Mouse (Mus musculus): ENCODE data around the gene Keg1. TPM values are rescaled to one million over a fixed set of nuclear protein-coding genes. Genes with fewer than 3 reads are reported as not detected.

Gene Keg1
- total RNA-seq, 2 experiments from 2014 or later = 0.14 to 0.39 TPM

- no peak for DNase-seq (ENCODE audit: low spot score)
These were observed 66.9 kb downstream of the Keg1 start for GRCm38 (mm10) chr19:12762212-12763130.

GRCm38 (mm10) chr19:12765308-12765707 is 69.7 kb downstream of the Keg1 start, which contains the start of gene Cntf:
TSS of gene Cntf (minus strand) at chr19:12765632.
- DNase-seq (ENCODE audit: low spot score) = no peak

Other genes with a start within 250 kb of the Keg1 start
- gene Mpeg1, start 235.0 kb upstream of the Keg1 start, total RNA-seq (2021) = 1 to 10 TPM in 1 of 2 experiments, under 1 TPM in 1; 0.80 to 1.6 TPM
- gene Dtx4, start 194.3 kb upstream of the Keg1 start, total RNA-seq (2021) = 1 to 10 TPM; 2.9 to 3.7 TPM
- 1 to 10 TPM; 1.3 to 2.7 TPM for gene Fam111a, start 150.0 kb upstream of the Keg1 start, total RNA-seq (2021)
- gene Gm4952, start 95.8 kb upstream of the Keg1 start, total RNA-seq (2021) = not detected
- not detected for gene Glyat, start 62.5 kb upstream of the Keg1 start, total RNA-seq (2021)
- not detected for gene Olfr1442, start 25.3 kb upstream of the Keg1 start, total RNA-seq (2021)
- not detected for gene Olfr1443, start 17.7 kb upstream of the Keg1 start, total RNA-seq (2021)
- 1 to 10 TPM; 1.8 to 2.0 TPM for gene Cntf, start 69.8 kb downstream of the Keg1 start, total RNA-seq (2021)
- gene Zfp91, start 100.3 kb downstream of the Keg1 start, total RNA-seq (2021) = 100 to 1,000 TPM; 131 to 144 TPM
- gene Lpxn, start 100.4 kb downstream of the Keg1 start, total RNA-seq (2021) = under 1 TPM; 0.25 to 0.38 TPM
- gene Gm5244, start 150.9 kb downstream of the Keg1 start, total RNA-seq (2021) = not detected
- not detected for gene Olfr1444, start 161.5 kb downstream of the Keg1 start, total RNA-seq (2021)
- gene Olfr1445, start 188.1 kb downstream of the Keg1 start, total RNA-seq (2021) = not detected
- not detected for gene Olfr1446, start 197.7 kb downstream of the Keg1 start, total RNA-seq (2021)
- not detected for gene Olfr1447, start 208.0 kb downstream of the Keg1 start, total RNA-seq (2021)
- not detected for gene Olfr1448, start 228.6 kb downstream of the Keg1 start, total RNA-seq (2021)
- not detected for gene Olfr1449, start 235.1 kb downstream of the Keg1 start, total RNA-seq (2021)